Mouse (Mus musculus) brain, embryonic 14.5 days (tissue): Measurements from ENCODE around the gene Rab3gap1.

ENCODE experiments used
- CTCF ChIP-seq: fragments of 200-500 bp; IDR thresholded peaks from 2 replicates; pipeline ENCODE4 v1.5.1; 2012; ENCODE audit warnings: inconsistent platforms, mild to moderate bottlenecking, moderate library complexity, borderline replicate concordance; ENCODE audit not compliant: insufficient read depth, insufficient read length; ENCODE audit errors: extremely low read depth
- POLR2A ChIP-seq: fragments of 200-500 bp; IDR thresholded peaks from 2 replicates; pipeline ENCODE4 v1.6.1; 2012; ENCODE audit warnings: mild to moderate bottlenecking, inconsistent platforms, borderline replicate concordance; ENCODE audit not compliant: poor library complexity, insufficient read depth, insufficient read length, severe bottlenecking; ENCODE audit errors: extremely low read depth

GRCm38 (mm10) chr1:127980911-127981559 lies 112.5 kb downstream of the Rab3gap1 start:
- TF ChIP-seq CTCF, result no peak
- no peak for TF ChIP-seq POLR2A
